Mouse (Mus musculus) forebrain, embryonic 12.5 days (tissue): ENCODE measurements around the gene Syngr1. TPM values are rescaled to one million over a fixed set of nuclear protein-coding genes. Genes with fewer than 3 reads are reported as not detected.
A peak's percentile ranks its signal among the peaks of the same experiment; 100 is the strongest.
"Not testable (repeated sequence)": the region's sequence is repeated elsewhere in the genome, so short reads cannot be mapped to it uniquely, and the experiment has no call there.

ENCODE experiments used
- ATAC-seq: fragments of 200-750 bp; cut with Nextera tagmentation; 2 replicates; pipeline ENCODE4 v1.8.0; 2017; ENCODE audit warnings: moderate TSS enrichment; ENCODE audit not compliant: low FRiP score
- H3K27ac ChIP-seq: fragments of 300-500 bp; sonication (generic); 2 replicates; pipeline ENCODE4 v1.5.1; 2016; ENCODE audit warnings: mild to moderate bottlenecking
- H3K27me3 ChIP-seq: fragments of 300-500 bp; sonication (generic); 2 replicates; pipeline ENCODE4 v1.6.1; 2016; ENCODE audit warnings: mild to moderate bottlenecking
- H3K36me3 ChIP-seq: fragments of 300-500 bp; sonication (generic); replicated peaks from 2 replicates; pipeline ENCODE4 v1.6.1; 2016; ENCODE audit warnings: mild to moderate bottlenecking
- H3K4me1 ChIP-seq: fragments of 300-500 bp; sonication (generic); 2 replicates; pipeline ENCODE4 v1.6.1; 2016
- H3K4me2 ChIP-seq: fragments of 300-500 bp; sonication (generic); 2 replicates; pipeline ENCODE4 v1.6.1; 2016; ENCODE audit warnings: mild to moderate bottlenecking, moderate library complexity
- H3K4me3 ChIP-seq: fragments of 300-500 bp; sonication (generic); replicated peaks from 2 replicates; pipeline ENCODE4 v1.5.1; 2016; ENCODE audit warnings: mild to moderate bottlenecking
- H3K9ac ChIP-seq: fragments of 300-500 bp; sonication (generic); 2 replicates; pipeline ENCODE4 v1.6.1; 2016; ENCODE audit warnings: mild to moderate bottlenecking
- H3K9me3 ChIP-seq: fragments of 300-500 bp; sonication (generic); 2 replicates; pipeline ENCODE4 v1.6.1; 2016
- WGBS: fragments of 180-500 bp; shearing (Covaris S2); methylation state at CpG from one replicate; pipeline ENCODE4 v1.1.7; 2016; 5-methylcytosine and 5-hydroxymethylcytosine counted together
- polyA plus RNA-seq: library from polyadenylated mRNA; unstranded; fragments of >200 nt; fragmentation: Nextera tagmentation; extraction: Ambion mirVana; gene quantifications from 2 replicates; pipeline ENCODE4 v1.2.1, GENCODE M21; 2016

The Syngr1 gene
- polyA plus RNA-seq, 1 experiment from 2014 or later = 12.1 TPM

DNA sequence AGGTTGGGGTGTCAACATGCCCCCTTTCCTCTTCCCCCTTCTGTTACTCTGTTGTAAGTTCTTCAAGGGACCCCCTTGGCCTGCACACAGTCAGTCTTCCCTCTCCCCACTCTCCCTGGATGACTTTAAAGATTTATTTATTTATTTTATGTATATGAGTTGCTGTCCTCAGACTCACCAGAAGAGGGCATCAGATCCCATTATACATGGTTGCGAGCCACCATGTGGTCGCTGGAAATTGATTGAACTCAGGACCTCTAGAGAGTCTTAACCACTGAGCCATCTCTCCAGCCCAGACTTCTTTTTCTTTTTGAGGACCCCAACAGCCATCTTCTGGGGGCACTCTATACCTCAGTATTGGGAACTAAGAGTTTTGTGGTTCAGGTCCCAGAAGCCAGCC, 21.4 kb downstream of the Syngr1 start:
- Histone ChIP-seq H3K9ac (no peak overlapping the region), H3K9me3 (0 out of 2 replicates have a peak, but pooled peaks cover 2% of the 10 kb centered on the region), H3K36me3 (no peaks in the 10 kb centered on the region; the same call in none of the 2 replicates), H3K4me1 (no peaks in the 10 kb centered on the region), H3K4me2 (no peak overlapping the region), H3K27ac (no peak overlapping the region), H3K27me3 (no peaks in the 10 kb centered on the region), H3K4me3 (no peak overlapping the region)
- WGBS = 53% methylated on average over 2 of the region's 2 CpGs
- no peak for ATAC-seq

DNA sequence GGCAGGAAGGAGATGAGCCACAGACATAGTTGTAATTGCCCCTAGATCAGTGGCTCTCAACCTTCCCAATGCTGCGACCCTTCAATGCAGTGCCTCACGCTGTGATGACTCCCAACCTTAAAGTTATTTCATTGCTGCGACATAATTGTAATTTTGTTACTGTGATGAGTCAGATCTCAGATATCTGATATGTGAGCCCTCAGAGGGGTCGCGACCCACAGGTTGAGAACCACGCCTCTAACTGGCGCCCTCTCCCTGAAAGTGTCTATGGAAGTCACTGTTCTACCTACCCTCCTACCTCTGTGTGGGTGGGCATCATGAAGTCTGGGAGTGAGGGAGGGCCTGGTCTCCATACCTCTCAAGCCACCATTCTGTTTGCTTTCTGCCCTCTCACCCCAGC, 23.3 kb downstream of the Syngr1 start:
- Histone ChIP-seq H3K4me1 (no peaks in the 10 kb centered on the region), H3K4me3 (no peak overlapping the region), H3K27ac (no peak overlapping the region), H3K9me3 (0 out of 2 replicates have a peak, but pooled peaks cover 2% of the 10 kb centered on the region), H3K4me2 (no peak overlapping the region), H3K27me3 (no peaks in the 10 kb centered on the region), H3K36me3 (no peaks in the 10 kb centered on the region; the same call in none of the 2 replicates), H3K9ac (no peak overlapping the region)
- 92% methylated on average over 7 of the region's 7 CpGs for WGBS
- no peak for ATAC-seq

DNA sequence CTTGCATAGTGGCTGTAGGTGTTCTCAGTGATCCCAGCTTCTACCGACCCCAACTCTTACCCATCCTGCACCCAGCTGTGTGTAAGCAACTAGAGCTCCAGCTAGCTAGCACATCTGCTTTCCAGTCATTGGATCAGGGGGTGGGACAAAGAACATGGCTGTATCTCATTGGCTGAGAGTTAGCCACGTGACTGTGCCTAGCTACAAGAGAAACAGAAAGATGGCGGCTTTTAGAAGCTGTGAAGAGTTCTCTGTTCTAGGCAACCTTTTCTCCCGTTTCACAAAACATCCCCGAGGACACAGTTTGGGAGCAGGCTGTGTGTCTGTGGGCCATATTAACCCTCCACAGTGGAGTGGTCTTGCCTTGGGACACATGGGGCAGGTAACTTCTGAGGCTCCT, 24.1 kb downstream of the Syngr1 start:
- 64% methylated on average over 5 of the region's 5 CpGs for WGBS
- Histone ChIP-seq H3K4me2 (no peak overlapping the region), H3K4me3 (0 out of 2 replicates have a peak overlapping the region, but pooled peaks have one; percentile 7), H3K27me3 (no peaks in the 10 kb centered on the region), H3K27ac (no peak overlapping the region), H3K9ac (no peak overlapping the region), H3K9me3 (0 out of 2 replicates have a peak, but pooled peaks cover 2% of the 10 kb centered on the region), H3K36me3 (no peaks in the 10 kb centered on the region; the same call in none of the 2 replicates), H3K4me1 (no peaks in the 10 kb centered on the region)
- ATAC-seq = no peak

- no peak overlapping the region for H3K27ac ChIP-seq
- no peak overlapping the region for H3K4me2 ChIP-seq
- H3K36me3 ChIP-seq = no peaks in the 10 kb centered on the region; the same call in 1 of the 2 replicates
- H3K27me3 ChIP-seq = no peaks in the 10 kb centered on the region
- H3K4me1 ChIP-seq = no peaks in the 10 kb centered on the region
- 0 out of 2 replicates have a peak, but pooled peaks cover 2% of the 10 kb centered on the region for H3K9me3 ChIP-seq
- no peak overlapping the region for H3K4me3 ChIP-seq
- 83% methylated on average over 13 of the region's 13 CpGs for WGBS
- ATAC-seq = no peak
- H3K9ac ChIP-seq = no peak overlapping the region
Measured at GRCm38 (mm10) chr15:80115866-80116794, 25.0 kb downstream of the Syngr1 start.

GRCm38 (mm10) chr15:80117154-80117553, 26.0 kb downstream of the Syngr1 start:
- H3K4me3 ChIP-seq = no peak overlapping the region
- H3K36me3 ChIP-seq = no peaks in the 10 kb centered on the region; the same call in 1 of the 2 replicates
- H3K27me3 ChIP-seq = no peaks in the 10 kb centered on the region
- H3K4me1 ChIP-seq = no peaks in the 10 kb centered on the region
- H3K4me2 ChIP-seq = no peak overlapping the region
- H3K9ac ChIP-seq = no peak overlapping the region
- WGBS = 63% methylated on average over 8 of the region's 8 CpGs
- H3K27ac ChIP-seq = no peak overlapping the region
- ATAC-seq = no peak
- 0 out of 2 replicates have a peak, but pooled peaks cover 2% of the 10 kb centered on the region for H3K9me3 ChIP-seq

GRCm38 (mm10) chr15:80119076-80119475, 27.9 kb downstream of the Syngr1 start:
- 93% methylated on average over 6 of the region's 6 CpGs for WGBS
- no peaks in the 10 kb centered on the region for H3K9me3 ChIP-seq

GRCm38 (mm10) chr15:80121721-80122325, 30.7 kb downstream of the Syngr1 start:
- H3K9me3 ChIP-seq = no peaks in the 10 kb centered on the region
- no peaks in the 10 kb centered on the region for H3K4me1 ChIP-seq
- no peak overlapping the region for H3K4me2 ChIP-seq
- ATAC-seq = no peak
- no peaks in the 10 kb centered on the region for H3K36me3 ChIP-seq
- no peak overlapping the region for H3K27ac ChIP-seq
- H3K4me3 ChIP-seq = no peak overlapping the region
- H3K27me3 ChIP-seq = no peaks in the 10 kb centered on the region
- no peak overlapping the region for H3K9ac ChIP-seq
- WGBS = 90% methylated on average over 9 of the region's 9 CpGs

More at GRCm38 (mm10) chr15:80119076-80119475, 27.9 kb downstream of the Syngr1 start:
- Histone ChIP-seq H3K4me1 (no peaks in the 10 kb centered on the region), H3K9ac (no peak overlapping the region), H3K4me2 (no peak overlapping the region), H3K27ac (no peak overlapping the region), H3K27me3 (no peaks in the 10 kb centered on the region), H3K36me3 (no peaks in the 10 kb centered on the region), H3K4me3 (no peak overlapping the region)
- ATAC-seq = no peak

- not testable (repeated sequence) for H3K4me3 ChIP-seq, H3K4me1 ChIP-seq, H3K27me3 ChIP-seq, ATAC-seq, H3K36me3 ChIP-seq, H3K9ac ChIP-seq, H3K4me2 ChIP-seq, H3K9me3 ChIP-seq, H3K27ac ChIP-seq
- WGBS = 93% methylated on average over 6 of the region's 6 CpGs
Measured at GRCm38 (mm10) chr15:80122431-80122830, 31.3 kb downstream of the Syngr1 start.

- Histone ChIP-seq H3K4me1 (no peaks in the 10 kb centered on the region), H3K4me2 (no peak overlapping the region), H3K36me3 (no peaks in the 10 kb centered on the region), H3K9ac (no peak overlapping the region), H3K9me3 (no peaks in the 10 kb centered on the region), H3K27ac (no peak overlapping the region), H3K27me3 (0 out of 2 replicates have a peak, but pooled peaks cover 5% of the 10 kb centered on the region), H3K4me3 (no peak overlapping the region)
- no peak for ATAC-seq
- 79% methylated on average over 4 of the region's 4 CpGs for WGBS
Measured at GRCm38 (mm10) chr15:80124651-80125050, 33.5 kb downstream of the Syngr1 start.

DNA sequence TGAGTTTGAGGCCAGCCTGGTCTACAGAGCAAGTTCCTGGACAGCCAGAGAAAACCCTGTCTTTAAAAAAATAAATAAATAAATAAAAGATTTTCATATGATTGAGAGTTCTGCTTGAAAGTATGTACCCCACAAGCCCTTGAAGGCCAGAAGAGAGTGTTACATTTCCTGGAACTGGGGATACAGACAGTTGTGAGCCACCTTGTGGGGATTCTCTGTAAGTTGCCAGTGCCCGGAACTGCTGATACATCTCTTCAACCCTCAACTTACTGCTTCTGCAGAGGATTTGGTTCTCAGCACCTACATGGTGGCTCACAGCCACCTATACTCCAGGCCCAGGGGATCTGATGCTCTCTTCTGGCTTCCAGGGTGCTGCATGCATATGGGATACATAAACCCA, 36.1 kb downstream of the Syngr1 start:
- H3K9ac ChIP-seq = no peak overlapping the region
- no peaks in the 10 kb centered on the region for H3K36me3 ChIP-seq
- ATAC-seq = no peak
- H3K27ac ChIP-seq = no peak overlapping the region
- WGBS = 64% methylated on average over 1 of the region's 1 CpGs
- H3K4me3 ChIP-seq = no peak overlapping the region
- H3K4me1 ChIP-seq = no peaks in the 10 kb centered on the region
- 0 out of 2 replicates have a peak, but pooled peaks cover 6% of the 10 kb centered on the region for H3K27me3 ChIP-seq
- H3K4me2 ChIP-seq = no peak overlapping the region
- no peaks in the 10 kb centered on the region for H3K9me3 ChIP-seq

DNA sequence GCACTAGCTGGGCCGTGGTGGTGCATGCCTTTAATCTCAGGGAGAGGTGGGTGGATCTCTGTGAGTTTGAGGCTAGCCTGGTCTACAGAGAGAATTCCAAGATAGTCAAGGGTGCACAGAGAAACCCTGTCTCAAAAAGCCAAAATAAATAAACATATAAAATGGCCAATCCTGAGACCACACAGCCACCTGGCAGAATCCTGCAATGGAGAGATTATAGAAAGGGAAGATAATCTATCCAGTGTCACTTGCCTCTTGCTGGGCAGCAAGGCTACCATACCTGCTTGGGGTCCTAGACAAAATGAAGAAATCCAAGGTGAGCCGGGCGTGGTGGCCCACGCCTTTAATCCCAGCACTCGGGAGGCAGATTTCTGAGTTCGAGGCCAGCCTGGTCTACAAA, 38.8 kb downstream of the Syngr1 start:
- H3K36me3 ChIP-seq = no peaks in the 10 kb centered on the region
- no peak overlapping the region for H3K9ac ChIP-seq
- ATAC-seq = no peak
- H3K9me3 ChIP-seq = no peaks in the 10 kb centered on the region
- no peak overlapping the region for H3K27ac ChIP-seq
- H3K4me1 ChIP-seq = peaks cover 15% of the 10 kb centered on the region
- H3K4me2 ChIP-seq = no peak overlapping the region
- 0 out of 2 replicates have a peak, but pooled peaks cover 6% of the 10 kb centered on the region for H3K27me3 ChIP-seq
- H3K4me3 ChIP-seq = no peak overlapping the region
- 91% methylated on average over 6 of the region's 6 CpGs for WGBS

GRCm38 (mm10) chr15:80130689-80131088, 39.6 kb downstream of the Syngr1 start:
- WGBS = 89% methylated on average over 5 of the region's 5 CpGs
- Histone ChIP-seq H3K4me1 (peaks cover 16% of the 10 kb centered on the region), H3K9ac (no peak overlapping the region), H3K27me3 (0 out of 2 replicates have a peak, but pooled peaks cover 6% of the 10 kb centered on the region), H3K36me3 (no peaks in the 10 kb centered on the region), H3K27ac (no peak overlapping the region), H3K9me3 (no peaks in the 10 kb centered on the region), H3K4me3 (no peak overlapping the region), H3K4me2 (no peak overlapping the region)
- no peak for ATAC-seq
